Mouse (Mus musculus) inflammation-experienced regulatory T-cells, adult 6 months (primary cell): ENCODE results near the gene Flnb. TPM values are rescaled to one million over a fixed set of nuclear protein-coding genes. Genes with fewer than 3 reads are reported as not detected.

ENCODE experiments used
- ATAC-seq: one replicate; pipeline ENCODE4 v1.8.0; 2017
- polyA plus RNA-seq, 3 experiments: library from polyadenylated mRNA; unstranded; fragments of 100-300 nt; shearing (Covaris generic); gene quantifications; one replicate each; pipeline ENCODE4 v1.2.1; 2017

The Flnb gene
- polyA plus RNA-seq, 3 experiments from 2014 or later: 5.4 to 11.4 (median 6.1) TPM

GRCm38 (mm10) chr14:7900481-7901049 is 82.8 kb downstream of the Flnb start:
- no peak for ATAC-seq

DNA sequence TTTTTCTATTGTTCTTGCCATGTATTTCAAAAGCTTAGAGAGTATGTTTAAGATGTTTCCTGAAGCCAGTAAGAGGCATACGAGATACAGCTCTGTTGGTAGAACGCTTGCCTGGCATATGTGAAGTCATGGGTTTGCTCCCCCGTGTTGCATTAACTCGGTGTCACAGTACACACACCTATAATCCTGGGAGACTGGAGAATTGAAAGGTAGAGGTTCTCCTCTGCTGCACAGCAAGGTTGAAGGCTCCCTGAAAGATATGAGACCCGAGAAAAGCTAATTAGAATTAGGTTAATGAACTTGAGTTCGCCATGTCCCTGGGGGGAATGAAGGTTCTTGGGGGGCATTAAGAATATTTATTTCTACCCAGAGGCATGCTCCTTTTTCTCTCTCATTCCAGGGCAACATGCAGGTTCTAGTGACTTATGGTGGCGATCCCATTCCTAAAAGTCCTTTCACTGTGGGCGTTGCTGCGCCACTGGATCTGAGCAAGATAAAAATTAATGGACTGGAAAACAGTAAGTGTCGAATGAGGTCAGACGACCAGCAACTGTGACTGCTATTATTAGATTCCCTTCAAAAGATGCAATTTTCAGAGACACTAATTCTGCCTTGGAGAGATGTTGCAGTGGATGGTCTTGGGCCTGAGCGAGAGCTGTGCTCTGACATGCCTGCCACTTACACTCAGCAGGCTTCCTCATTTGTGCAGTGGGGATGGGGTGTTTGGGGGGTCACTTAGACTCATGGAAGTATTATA is 83.9 kb downstream of the Flnb start:
- ATAC-seq: no peak

DNA sequence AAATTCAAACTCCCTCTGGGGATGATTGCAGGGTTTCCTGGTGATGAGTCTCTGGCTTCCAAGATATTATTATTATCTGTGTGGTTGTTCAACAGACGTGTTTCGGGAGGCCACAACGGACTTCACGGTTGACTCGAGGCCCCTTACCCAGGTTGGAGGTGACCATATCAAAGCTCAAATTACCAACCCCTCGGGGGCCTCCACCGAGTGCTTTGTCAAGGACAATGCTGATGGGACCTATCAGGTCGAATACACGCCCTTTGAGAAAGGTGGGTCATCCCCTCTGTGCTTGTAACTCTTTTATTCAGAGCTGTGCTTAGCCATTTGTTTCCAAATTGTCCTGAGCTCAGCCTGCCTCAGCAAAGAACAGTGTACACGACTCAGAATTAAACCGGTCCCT is 89.3 kb downstream of the Flnb start:
- no peak for ATAC-seq

- ATAC-seq: no peak
These were observed 91.7 kb downstream of the Flnb start for GRCm38 (mm10) chr14:7909472-7909871.

DNA sequence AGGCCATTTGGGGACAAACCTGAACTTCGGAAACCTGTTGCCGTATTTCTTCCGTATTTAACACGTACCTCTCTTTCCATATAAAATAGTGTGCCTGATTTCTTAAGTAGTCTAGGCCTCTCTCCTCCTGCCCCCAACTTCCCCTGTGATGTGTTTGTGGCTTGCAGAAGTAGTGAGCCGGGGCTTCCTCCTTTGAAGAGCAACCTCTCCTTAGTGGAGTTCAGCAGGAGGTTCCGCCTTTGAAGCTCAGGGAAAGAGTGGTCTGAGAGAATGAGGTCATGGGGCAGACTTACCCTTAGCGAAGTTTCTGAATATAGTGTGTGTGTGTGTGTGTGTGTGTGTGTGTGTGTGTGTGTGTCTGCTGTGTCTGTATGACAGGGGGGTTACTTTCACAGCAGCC is 96.1 kb downstream of the Flnb start:
- no peak for ATAC-seq

DNA sequence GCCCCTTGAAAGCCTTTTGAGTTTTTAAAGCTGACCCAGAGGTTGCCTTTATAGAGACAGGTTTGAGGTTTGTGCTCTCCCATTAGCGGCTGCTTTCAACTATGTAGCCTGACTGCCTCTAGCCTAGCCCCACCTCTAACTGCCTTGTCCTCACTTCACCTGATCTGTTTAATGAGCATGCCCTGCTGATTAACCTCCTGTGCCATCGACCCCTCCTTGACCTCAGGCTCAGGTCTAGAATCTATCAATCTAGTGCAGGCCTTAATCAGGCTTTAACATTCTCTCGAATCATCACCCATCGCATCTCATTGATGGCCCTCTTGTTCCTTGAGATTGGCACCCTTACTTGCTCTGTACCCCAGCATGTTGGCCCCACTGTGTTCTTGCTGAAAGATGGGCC is 96.7 kb downstream of the Flnb start:
- ATAC-seq: no peak

GRCm38 (mm10) chr14:7918150-7918991 is 100.6 kb downstream of the Flnb start:
- ATAC-seq: no peak

GRCm38 (mm10) chr14:7919309-7919708 is 101.6 kb downstream of the Flnb start:
- ATAC-seq: no peak

DNA sequence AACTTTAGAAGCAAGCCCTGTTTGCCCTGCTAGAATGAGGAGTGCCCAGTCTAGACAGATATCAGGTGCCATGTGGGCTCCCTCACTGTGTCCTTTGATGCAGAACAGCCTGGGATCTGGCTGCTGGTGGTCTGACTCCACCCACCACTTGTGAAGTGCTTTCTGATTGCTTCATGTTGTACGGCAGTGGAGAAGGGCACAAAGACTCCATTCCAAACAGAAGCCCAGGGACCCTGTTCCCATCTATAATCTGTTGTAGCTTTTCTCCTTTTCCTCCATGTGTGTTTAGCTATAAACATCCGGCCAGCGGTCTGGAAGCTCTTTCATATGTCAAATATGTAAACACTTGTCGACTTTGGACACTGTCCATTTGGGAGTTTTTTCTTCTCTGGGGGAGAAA is 102.2 kb downstream of the Flnb start:
- no peak for ATAC-seq

GRCm38 (mm10) chr14:7921459-7921858 is 103.7 kb downstream of the Flnb start:
- no peak for ATAC-seq

GRCm38 (mm10) chr14:7923635-7924034 is 105.9 kb downstream of the Flnb start:
- ATAC-seq: no peak

- no peak for ATAC-seq
These were observed 110.6 kb downstream of the Flnb start for GRCm38 (mm10) chr14:7928362-7928761.

- ATAC-seq: no peak
These were observed 111.3 kb downstream of the Flnb start for GRCm38 (mm10) chr14:7929029-7929428.

- no peak for ATAC-seq
These were observed 114.4 kb downstream of the Flnb start for GRCm38 (mm10) chr14:7932151-7932550.

DNA sequence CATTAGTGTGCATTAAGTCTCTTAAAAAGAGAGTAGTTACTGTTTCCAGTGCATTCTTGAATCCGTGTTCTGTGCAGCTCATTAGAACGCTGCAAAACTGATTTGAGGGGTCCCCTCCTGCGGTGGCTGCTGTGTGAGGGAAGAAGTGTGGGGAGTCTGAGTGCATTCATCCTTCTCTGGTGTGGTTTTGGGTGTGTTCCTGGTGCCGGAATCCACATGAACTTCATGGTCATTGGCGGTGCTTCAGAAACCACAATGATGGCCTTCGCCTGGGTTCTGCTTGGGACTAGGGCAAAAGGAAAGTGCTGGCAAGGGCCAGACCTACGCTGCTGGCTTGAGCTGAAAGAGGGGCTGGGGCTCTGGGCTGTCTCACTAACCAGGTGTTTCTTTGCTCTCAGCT is 116.4 kb downstream of the Flnb start:
- ATAC-seq: no peak

GRCm38 (mm10) chr14:7937052-7937630 is 119.4 kb downstream of the Flnb start:
- ATAC-seq: no peak

GRCm38 (mm10) chr14:7938809-7939784 is 121.3 kb downstream of the Flnb start:
- ATAC-seq: no peak

GRCm38 (mm10) chr14:7941413-7941812 is 123.7 kb downstream of the Flnb start:
- no peak for ATAC-seq

- ATAC-seq: no peak
These were observed 125.5 kb downstream of the Flnb start for GRCm38 (mm10) chr14:7943101-7943800.

- no peak for ATAC-seq
These were observed 126.0 kb downstream of the Flnb start for GRCm38 (mm10) chr14:7943801-7944135.

DNA sequence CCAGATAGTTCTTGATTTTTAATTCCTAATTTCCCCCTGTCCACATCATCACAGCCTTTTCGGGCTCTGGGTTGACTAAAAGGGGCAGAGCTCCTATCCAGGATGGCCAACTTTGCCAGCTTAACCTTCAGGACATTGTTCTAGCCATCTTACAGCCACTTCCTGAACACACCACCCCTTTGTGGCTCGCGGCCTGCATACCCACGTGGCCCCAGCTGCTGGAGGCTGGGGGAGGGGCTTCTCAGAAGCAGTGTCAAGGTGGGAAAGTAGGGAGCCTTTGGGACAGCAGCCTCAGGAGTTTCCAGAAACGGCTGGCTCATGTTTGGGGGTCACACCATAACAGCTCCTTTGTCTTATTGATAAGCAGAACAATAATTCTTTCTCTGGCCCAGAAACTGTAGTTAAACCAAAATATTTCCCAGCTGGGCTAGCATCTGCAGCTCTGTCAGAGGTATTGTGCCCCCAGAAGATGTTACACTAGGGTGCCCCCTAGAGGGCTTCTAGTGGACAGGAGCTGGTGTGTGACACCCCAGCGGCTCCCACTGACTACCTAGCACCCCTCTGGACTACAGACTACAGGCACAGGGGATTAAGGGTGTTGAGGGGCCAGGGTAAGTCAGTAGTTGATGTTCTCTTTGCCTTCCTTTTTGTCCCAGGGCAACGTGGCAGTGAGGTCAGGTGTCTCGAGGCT is 126.7 kb downstream of the Flnb start:
- no peak for ATAC-seq
